Mouse (Mus musculus) hindbrain, embryonic 13.5 days (tissue): ENCODE measurements around the gene Cyld. TPM values are rescaled to one million over a fixed set of nuclear protein-coding genes. Genes with fewer than 3 reads are reported as not detected.
"Not testable (repeated sequence)": the region's sequence is repeated elsewhere in the genome, so short reads cannot be mapped to it uniquely, and the experiment has no call there.

Source experiments
- ATAC-seq: fragments of 200-750 bp; cut with Nextera tagmentation; 2 replicates; pipeline ENCODE4 v1.8.0; 2017; ENCODE audit warnings: moderate TSS enrichment; ENCODE audit not compliant: low FRiP score
- H3K27ac ChIP-seq: fragments of 300-500 bp; sonication (generic); 2 replicates; pipeline ENCODE4 v1.5.1; 2015; ENCODE audit warnings: inconsistent platforms, mild to moderate bottlenecking, moderate library complexity
- H3K27me3 ChIP-seq: fragments of 300-500 bp; sonication (generic); 2 replicates; pipeline ENCODE4 v1.6.1; 2015; ENCODE audit warnings: mild to moderate bottlenecking, inconsistent platforms
- H3K36me3 ChIP-seq: fragments of 300-500 bp; sonication (generic); 2 replicates; pipeline ENCODE4 v1.6.1; 2015; ENCODE audit warnings: mild to moderate bottlenecking, inconsistent platforms
- H3K4me1 ChIP-seq: fragments of 300-500 bp; sonication (generic); replicated peaks from 2 replicates; pipeline ENCODE4 v1.6.1; 2015; ENCODE audit warnings: inconsistent platforms
- H3K4me2 ChIP-seq: fragments of 300-500 bp; sonication (generic); 2 replicates; pipeline ENCODE4 v1.6.1; 2015; ENCODE audit warnings: inconsistent platforms, mild to moderate bottlenecking, moderate library complexity
- H3K4me3 ChIP-seq: fragments of 300-500 bp; sonication (generic); 2 replicates; pipeline ENCODE4 v1.5.1; 2015; ENCODE audit warnings: mild to moderate bottlenecking, inconsistent platforms
- H3K9ac ChIP-seq: fragments of 300-500 bp; sonication (generic); 2 replicates; pipeline ENCODE4 v1.6.1; 2015; ENCODE audit warnings: mild to moderate bottlenecking, inconsistent platforms
- H3K9me3 ChIP-seq: fragments of 300-500 bp; sonication (generic); 2 replicates; pipeline ENCODE4 v1.6.1; 2016; ENCODE audit warnings: inconsistent platforms
- WGBS: fragments of 180-500 bp; shearing (Covaris S2); methylation state at CpG from one replicate; pipeline ENCODE4 v1.1.7; 2015; 5-methylcytosine and 5-hydroxymethylcytosine counted together
- polyA plus RNA-seq: library from polyadenylated mRNA; unstranded; fragments of >200 nt; fragmentation: Nextera tagmentation; extraction: Ambion mirVana; gene quantifications from 2 replicates; pipeline ENCODE4 v1.2.1, GENCODE M21; 2015

Gene Cyld
- 16.2 and 17.4 TPM in 2 replicates for polyA plus RNA-seq

- ATAC-seq = peak; percentile 99
- Histone ChIP-seq H3K27ac (peak within 1 kb of the TSS; percentile 86), H3K9ac (peak within 1 kb of the TSS; percentile 86), H3K27me3 (peaks cover 14% of the 10 kb centered on the region; the same call in 1 of the 2 replicates), H3K4me3 (peak within 1 kb of the TSS; percentile 77), H3K36me3 (no peaks in the 10 kb centered on the region), H3K4me1 (peaks cover 14% of the 10 kb centered on the region), H3K4me2 (peak within 1 kb of the TSS; percentile 70), H3K9me3 (no peaks in the 10 kb centered on the region)
- under 1% methylated on average over 75 of the region's 80 CpGs for WGBS
Observed at GRCm38 (mm10) chr8:88696721-88697641, at the start of gene Cyld. TSS of gene Cyld (plus strand) at chr8:88697028.

- H3K36me3 ChIP-seq = no peaks in the 10 kb centered on the region
- no peak overlapping the region for H3K27ac ChIP-seq
- no peak overlapping the region for H3K9ac ChIP-seq
- H3K9me3 ChIP-seq = no peaks in the 10 kb centered on the region
- H3K27me3 ChIP-seq = peaks cover 27% of the 10 kb centered on the region
- H3K4me1 ChIP-seq = peaks cover 15% of the 10 kb centered on the region
- no peak for ATAC-seq
- no peak overlapping the region for H3K4me3 ChIP-seq
- no peak overlapping the region for H3K4me2 ChIP-seq
Observed at GRCm38 (mm10) chr8:88648322-88648721, 48.5 kb upstream of the Cyld start.

DNA sequence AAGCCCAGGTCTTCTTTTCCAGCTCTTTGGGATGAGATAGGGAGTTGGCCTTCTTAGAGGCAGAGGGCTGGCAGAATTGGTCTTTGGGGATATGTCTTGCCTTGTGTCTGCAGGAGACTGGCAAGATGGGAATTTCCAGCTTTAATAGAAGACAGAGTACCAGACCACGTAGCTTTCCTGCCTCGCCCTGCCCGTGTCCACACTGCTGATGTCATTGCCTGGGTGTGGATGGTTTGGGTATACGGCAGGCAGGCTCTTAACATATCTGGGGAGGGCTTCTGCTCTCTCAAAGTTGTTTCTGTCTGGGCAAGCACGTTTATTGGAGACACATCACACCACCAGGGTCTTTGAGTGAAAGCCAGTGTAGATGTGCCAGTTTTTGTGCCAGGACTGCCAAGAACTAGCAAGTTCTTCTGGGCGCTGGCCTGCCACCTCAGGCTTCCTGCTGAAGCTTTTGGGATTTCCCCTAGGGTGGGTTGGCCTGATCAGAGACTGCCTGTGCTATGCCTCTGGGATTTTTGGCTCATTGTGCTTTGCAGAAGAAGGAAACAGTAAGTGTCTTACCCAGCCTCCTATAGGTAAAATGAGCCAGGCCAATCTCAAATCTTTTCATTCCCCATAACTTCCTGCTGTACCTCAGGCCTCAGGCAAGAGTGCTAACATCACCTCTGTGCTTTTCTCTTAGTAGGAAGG lies 46.7 kb upstream of the Cyld start:
- ATAC-seq = no peak
- Histone ChIP-seq H3K4me3 (no peak overlapping the region), H3K4me2 (no peak overlapping the region), H3K27ac (no peak overlapping the region), H3K9me3 (no peaks in the 10 kb centered on the region), H3K4me1 (peaks cover 15% of the 10 kb centered on the region), H3K9ac (no peak overlapping the region), H3K36me3 (no peaks in the 10 kb centered on the region), H3K27me3 (peaks cover 27% of the 10 kb centered on the region)
- 77% methylated on average over 6 of the region's 6 CpGs for WGBS

DNA sequence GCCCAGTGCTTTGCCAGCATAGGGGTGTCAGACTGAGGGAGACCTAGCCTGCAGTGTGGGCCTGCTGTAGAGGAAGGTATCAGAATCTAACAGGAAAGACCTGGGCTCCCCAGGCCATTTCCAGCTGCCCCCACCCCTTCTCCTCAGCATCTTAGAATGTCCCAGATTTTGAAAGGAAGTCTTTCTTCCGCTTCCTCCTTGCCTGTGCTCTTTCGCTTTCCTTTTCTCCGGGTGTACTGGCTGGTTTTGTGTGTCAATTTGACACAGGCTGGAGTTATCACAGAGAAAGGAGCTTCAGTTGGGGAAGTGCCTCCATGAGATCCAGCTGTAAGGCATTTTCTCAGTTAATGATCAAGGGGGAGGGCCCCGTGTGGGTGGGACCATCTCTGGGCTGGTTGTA lies 45.7 kb upstream of the Cyld start:
- WGBS = 77% methylated on average over 4 of the region's 4 CpGs

GRCm38 (mm10) chr8:88655334-88655733 lies 41.5 kb upstream of the Cyld start:
- H3K27me3 ChIP-seq = no peaks in the 10 kb centered on the region
- H3K9me3 ChIP-seq = no peaks in the 10 kb centered on the region
- no peak for ATAC-seq
- H3K4me2 ChIP-seq = no peak overlapping the region
- H3K4me3 ChIP-seq = no peak overlapping the region
- H3K27ac ChIP-seq = no peak overlapping the region
- no peaks in the 10 kb centered on the region for H3K36me3 ChIP-seq
- H3K9ac ChIP-seq = no peak overlapping the region
- no peaks in the 10 kb centered on the region for H3K4me1 ChIP-seq

More for the DNA sequence above, 45.7 kb upstream of the Cyld start:
- H3K27ac ChIP-seq, H3K9ac ChIP-seq, H3K4me2 ChIP-seq, H3K36me3 ChIP-seq, H3K9me3 ChIP-seq, ATAC-seq, H3K4me3 ChIP-seq: not testable (repeated sequence)
- peaks cover 21% of the 10 kb centered on the region for H3K27me3 ChIP-seq
- peaks cover 15% of the 10 kb centered on the region for H3K4me1 ChIP-seq

GRCm38 (mm10) chr8:88659873-88660272 lies 37.0 kb upstream of the Cyld start:
- Histone ChIP-seq H3K4me2 (no peak overlapping the region), H3K9ac (no peak overlapping the region), H3K9me3 (no peaks in the 10 kb centered on the region), H3K27ac (no peak overlapping the region), H3K4me1 (0 out of 2 replicates have a peak, but pooled peaks cover 5% of the 10 kb centered on the region), H3K4me3 (no peak overlapping the region), H3K36me3 (no peaks in the 10 kb centered on the region), H3K27me3 (0 out of 2 replicates have a peak, but pooled peaks cover 7% of the 10 kb centered on the region)
- ATAC-seq = no peak
- 86% methylated on average over 3 of the region's 3 CpGs for WGBS

- no peaks in the 10 kb centered on the region for H3K36me3 ChIP-seq
- WGBS = 84% methylated on average over 6 of the region's 6 CpGs
- no peak overlapping the region for H3K9ac ChIP-seq
- H3K4me1 ChIP-seq = 0 out of 2 replicates have a peak, but pooled peaks cover 8% of the 10 kb centered on the region
- no peak overlapping the region for H3K4me2 ChIP-seq
- H3K4me3 ChIP-seq = no peak overlapping the region
- H3K27ac ChIP-seq = no peak overlapping the region
- H3K9me3 ChIP-seq = no peaks in the 10 kb centered on the region
- 0 out of 2 replicates have a peak, but pooled peaks cover 7% of the 10 kb centered on the region for H3K27me3 ChIP-seq
- no peak for ATAC-seq
Observed at GRCm38 (mm10) chr8:88662401-88662821, 34.4 kb upstream of the Cyld start.

DNA sequence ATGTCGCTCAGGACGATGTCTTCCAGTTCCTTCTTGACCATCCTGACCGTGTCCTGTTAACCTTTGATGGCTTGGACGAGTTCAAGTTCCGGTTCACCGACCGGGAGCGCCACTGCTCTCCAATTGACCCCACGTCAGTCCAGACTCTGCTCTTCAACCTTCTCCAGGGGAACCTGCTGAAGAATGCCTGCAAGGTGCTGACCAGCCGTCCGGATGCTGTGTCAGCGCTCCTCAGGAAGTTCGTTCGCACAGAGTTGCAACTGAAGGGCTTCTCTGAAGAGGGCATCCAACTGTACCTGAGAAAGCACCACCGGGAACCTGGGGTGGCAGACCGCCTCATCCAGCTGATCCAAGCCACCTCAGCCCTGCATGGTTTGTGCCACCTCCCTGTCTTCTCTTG lies 32.7 kb upstream of the Cyld start:
- Histone ChIP-seq H3K27me3 (0 out of 2 replicates have a peak, but pooled peaks cover 7% of the 10 kb centered on the region), H3K27ac (no peak overlapping the region), H3K4me1 (peaks cover 20% of the 10 kb centered on the region), H3K4me2 (no peak overlapping the region), H3K9ac (no peak overlapping the region), H3K36me3 (no peaks in the 10 kb centered on the region), H3K4me3 (no peak overlapping the region), H3K9me3 (no peaks in the 10 kb centered on the region)
- no peak for ATAC-seq
- WGBS = 72% methylated on average over 16 of the region's 16 CpGs

- Histone ChIP-seq H3K27ac (no peak overlapping the region), H3K27me3 (0 out of 2 replicates have a peak, but pooled peaks cover 7% of the 10 kb centered on the region), H3K4me1 (peaks cover 23% of the 10 kb centered on the region), H3K36me3 (no peaks in the 10 kb centered on the region), H3K9me3 (no peaks in the 10 kb centered on the region), H3K9ac (no peak overlapping the region), H3K4me3 (no peak overlapping the region), H3K4me2 (no peak overlapping the region)
- ATAC-seq = no peak
- WGBS = 87% methylated on average over 19 of the region's 19 CpGs
Observed at GRCm38 (mm10) chr8:88664947-88665346, 31.9 kb upstream of the Cyld start.

DNA sequence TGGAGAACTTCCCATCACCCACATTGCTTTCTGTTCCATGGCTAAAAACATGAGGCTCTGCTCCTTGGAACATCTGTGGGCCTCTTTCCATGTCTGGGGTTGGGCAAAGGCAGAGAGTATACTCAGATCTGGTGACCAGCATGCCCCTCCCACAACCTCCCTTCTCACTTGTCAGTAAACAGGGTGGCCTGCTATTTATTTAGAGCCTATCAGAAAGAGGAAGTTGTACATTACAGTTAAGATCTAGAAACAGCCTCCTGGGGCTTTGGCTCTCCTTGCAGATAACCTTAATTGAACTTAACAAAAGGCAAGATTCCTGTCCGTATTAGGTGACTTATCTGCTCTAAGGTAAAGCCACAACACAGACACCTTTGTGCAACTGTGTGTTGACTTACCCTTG lies 30.4 kb upstream of the Cyld start:
- ATAC-seq = no peak
- WGBS = 69% methylated on average over 1 of the region's 1 CpGs
- H3K27ac ChIP-seq = no peak overlapping the region

GRCm38 (mm10) chr8:88668400-88669086 lies 28.3 kb upstream of the Cyld start:
- no peaks in the 10 kb centered on the region for H3K9me3 ChIP-seq
- peaks cover 26% of the 10 kb centered on the region for H3K4me1 ChIP-seq
- H3K4me3 ChIP-seq = no peak overlapping the region
- 49% methylated on average over 14 of the region's 14 CpGs for whole genome bisulfite sequencing
- ATAC-seq = peak; percentile 49; the same call in 1 of the 2 replicates
- H3K27me3 ChIP-seq = 0 out of 2 replicates have a peak, but pooled peaks cover 7% of the 10 kb centered on the region
- H3K9ac ChIP-seq = no peak overlapping the region
- H3K27ac ChIP-seq = peak overlapping the region; percentile 45; the same call in 1 of the 2 replicates
- H3K36me3 ChIP-seq = no peaks in the 10 kb centered on the region
- H3K4me2 ChIP-seq = no peak overlapping the region

More for the DNA sequence above, 30.4 kb upstream of the Cyld start:
- no peak overlapping the region for H3K4me2 ChIP-seq
- no peaks in the 10 kb centered on the region for H3K9me3 ChIP-seq
- no peak overlapping the region for H3K9ac ChIP-seq
- 0 out of 2 replicates have a peak, but pooled peaks cover 7% of the 10 kb centered on the region for H3K27me3 ChIP-seq
- H3K36me3 ChIP-seq = no peaks in the 10 kb centered on the region
- no peak overlapping the region for H3K4me3 ChIP-seq
- peaks cover 26% of the 10 kb centered on the region for H3K4me1 ChIP-seq

GRCm38 (mm10) chr8:88670782-88671181 lies 26.0 kb upstream of the Cyld start:
- Histone ChIP-seq H3K9me3 (no peaks in the 10 kb centered on the region), H3K36me3 (no peaks in the 10 kb centered on the region), H3K4me3 (no peak overlapping the region), H3K27ac (no peak overlapping the region), H3K4me1 (peaks cover 18% of the 10 kb centered on the region), H3K9ac (no peak overlapping the region), H3K27me3 (no peaks in the 10 kb centered on the region), H3K4me2 (no peak overlapping the region)
- 68% methylated on average over 6 of the region's 6 CpGs for WGBS
- ATAC-seq = no peak
